Mouse (Mus musculus): ENCODE measurements around the gene Tac2. TPM values are rescaled to one million over a fixed set of nuclear protein-coding genes. Genes with fewer than 3 reads are reported as not detected.

Gene Tac2
- total and polyA plus RNA-seq, 3 experiments = 0.32 TPM; not detected in 2

GRCm38 (mm10) chr10:127739083-127739660, 14.9 kb downstream of the Tac2 start, which contains the start of gene Zbtb39:
Gene Zbtb39, plus strand, starts transcription at chr10:127739538.
- Histone ChIP-seq H3K4me3 (ENCODE audit: control insufficient read depth in 1 of 2, insufficient read depth in 1 of 2, low read depth in 2 of 2, low read length in 2 of 2) (peak within 1 kb of the TSS; percentile 69), H3K36me3 (ENCODE audit: control insufficient read depth in 1 of 2, insufficient read depth in 2 of 2, low read length in 2 of 2) (peaks cover 2 to 23% of the 10 kb centered on the region in 2 experiments; a peak in 2 of 4 replicates), H3K9me3 (replicated peaks; ENCODE audit: insufficient read depth, low read length) (no peaks in the 10 kb centered on the region), H3K27ac (ENCODE audit: control insufficient read depth, low read depth, low read length) (peak within 1 kb of the TSS; percentile 73), H3K27me3 (ENCODE audit: control insufficient read depth in 1 of 2, insufficient read depth in 2 of 2, low read length in 2 of 2) (no peaks in the 10 kb centered on the region), H3K4me1 (ENCODE audit: control insufficient read depth in 1 of 2, insufficient read depth in 2 of 2, low read length in 2 of 2) (peaks cover 5 to 23% of the 10 kb centered on the region in 2 experiments; a peak in 3 of 4 replicates), H3K79me2 (ENCODE audit: control insufficient read depth, insufficient read depth, low read length, poor library complexity) (peaks cover 9% of the 10 kb centered on the region), H3K9ac (ENCODE audit: control insufficient read depth, low read depth, low read length, poor library complexity, severe bottlenecking) (peak within 1 kb of the TSS; percentile 90)
- peak; percentile 81 for DNase-seq (ENCODE audit: low read depth, low spot score)
- TF ChIP-seq JUND (IDR thresholded peaks at IDR 0.05; ENCODE audit: low read depth, low read length) = no peak
- no peak for TF ChIP-seq ZMIZ1 (IDR thresholded peaks at IDR 0.05; ENCODE audit: low read depth, low read length)
- TF ChIP-seq MYC (IDR thresholded peaks at IDR 0.05; ENCODE audit: low read depth, low read length) = no peak
- no peak for TF ChIP-seq ELF1 (IDR thresholded peaks at IDR 0.05; ENCODE audit: low read depth, low read length)
- TF ChIP-seq HCFC1 (IDR thresholded peaks at IDR 0.05; ENCODE audit: low read depth, low read length) = peak; percentile 53; the same call in 1 of the 2 replicates
- TF ChIP-seq USF1 (IDR thresholded peaks at IDR 0.05; ENCODE audit: low read depth, low read length) = no peak
- TF ChIP-seq CHD2 (IDR thresholded peaks at IDR 0.05; ENCODE audit: low read length) = no peak
- TF ChIP-seq NELFE (IDR thresholded peaks at IDR 0.05; ENCODE audit: low read depth, low read length) = peak; percentile 39; the same call in 1 of the 2 replicates
- no peak for TF ChIP-seq ZNF384 (IDR thresholded peaks at IDR 0.05; ENCODE audit: low read depth, low read length)
- TF ChIP-seq TBP (IDR thresholded peaks at IDR 0.05; ENCODE audit: low read depth, low read length) = no peak
- no peak for TF ChIP-seq BHLHE40 (IDR thresholded peaks at IDR 0.05; ENCODE audit: borderline replicate concordance, low read depth, low read length)
- no peak for TF ChIP-seq GABPA (IDR thresholded peaks at IDR 0.05; ENCODE audit: low read depth, low read length)
- TF ChIP-seq USF2 (IDR thresholded peaks at IDR 0.05; ENCODE audit: borderline replicate concordance in 1 of 2, insufficient read depth in 1 of 2, low read depth in 1 of 2, low read length in 2 of 2) = no peak
- 0 out of 2 replicates have a peak, but pooled peaks have one; percentile 50 for TF ChIP-seq MXI1 (IDR thresholded peaks at IDR 0.05; ENCODE audit: low read depth, low read length)
- no peak for TF ChIP-seq MYB (IDR thresholded peaks at IDR 0.05; ENCODE audit: low read depth, low read length)
- no peak for TF ChIP-seq MEF2A (IDR thresholded peaks at IDR 0.05; ENCODE audit: extremely low read depth, insufficient replicate concordance, low read depth, low read length, poor library complexity, severe bottlenecking)
- TF ChIP-seq ZC3H11A (IDR thresholded peaks at IDR 0.05; ENCODE audit: low read depth, low read length) = no peak
- TF ChIP-seq RAD21 (IDR thresholded peaks at IDR 0.05; ENCODE audit: low read depth, low read length) = no peak
- no peak for TF ChIP-seq CHD1 (IDR thresholded peaks at IDR 0.05; ENCODE audit: low read depth, low read length)
- no peak for TF ChIP-seq MAX (IDR thresholded peaks at IDR 0.05; ENCODE audit: low read length)
- TF ChIP-seq ETS1 (IDR thresholded peaks at IDR 0.05; ENCODE audit: low read depth, low read length) = no peak
- no peak for TF ChIP-seq E2F4 (IDR thresholded peaks at IDR 0.05; ENCODE audit: borderline replicate concordance, low read depth, low read length)
- peak; percentile 75; the same call in 1 of the 2 replicates for TF ChIP-seq MAZ (IDR thresholded peaks at IDR 0.05; ENCODE audit: low read depth, low read length)
- TF ChIP-seq NRF1 (IDR thresholded peaks at IDR 0.05; ENCODE audit: insufficient read depth, low read depth, low read length, poor library complexity, severe bottlenecking) = no peak
- no peak for TF ChIP-seq GATA1 (IDR thresholded peaks at IDR 0.05; ENCODE audit: low read depth, low read length)
- TF ChIP-seq SMC3 (IDR thresholded peaks at IDR 0.05; ENCODE audit: low read depth, low read length) = peak; percentile 25; the same call in 1 of the 2 replicates
- no peak for TF ChIP-seq MAFK (IDR thresholded peaks at IDR 0.05; ENCODE audit: borderline replicate concordance, low read depth, low read length)
- TF ChIP-seq RCOR1 (IDR thresholded peaks at IDR 0.05; ENCODE audit: low read depth, low read length) = no peak
- peak; percentile 16; the same call in 1 of the 2 replicates for TF ChIP-seq SIN3A (IDR thresholded peaks at IDR 0.05; ENCODE audit: low read length)
- TF ChIP-seq TAL1 (IDR thresholded peaks at IDR 0.05; ENCODE audit: low read length) = no peak
- TF ChIP-seq POLR2AphosphoS5 (IDR thresholded peaks at IDR 0.05; ENCODE audit: borderline replicate concordance, low read depth, low read length) = no peak
- no peak; a peak in 1 of 4 replicates for TF ChIP-seq EP300 (IDR thresholded peaks at IDR 0.05; ENCODE audit: low read depth in 1 of 2, low read length in 2 of 2)
- 0 out of 2 replicates have a peak, but pooled peaks have one; percentile 16 for TF ChIP-seq TCF12 (IDR thresholded peaks at IDR 0.05; ENCODE audit: low read depth, low read length)
- no peak for TF ChIP-seq POLR2AphosphoS2 (IDR thresholded peaks at IDR 0.05; ENCODE audit: low read length)
- TF ChIP-seq ZKSCAN1 (IDR thresholded peaks at IDR 0.05; ENCODE audit: low read depth, low read length) = no peak
- TF ChIP-seq UBTF (IDR thresholded peaks at IDR 0.05; ENCODE audit: borderline replicate concordance, insufficient read depth, low read depth, low read length) = no peak
